Mouse (Mus musculus) hematopoietic stem cell, adult 5-6 weeks (primary cell): ENCODE data around the gene Uqcc1. TPM values are rescaled to one million over a fixed set of nuclear protein-coding genes. Genes with fewer than 3 reads are reported as not detected.
A peak's percentile ranks its signal among the peaks of the same experiment; 100 is the strongest.

ENCODE experiments used
- ATAC-seq, 2 experiments: fragments of 125-278 bp in 1 of 2; replicated peaks in 1 of 2; 2 replicates each; pipeline ENCODE4 v1.8.0; 2016 to 2017; ENCODE audit warnings: inconsistent platforms in 2 of 2, mild to moderate bottlenecking in 2 of 2, moderate number of reproducible peaks in 2 of 2, low read depth in 1 of 2, moderate TSS enrichment in 1 of 2; ENCODE audit not compliant: low FRiP score in 2 of 2, poor library complexity in 2 of 2, severe bottlenecking in 2 of 2, insufficient read depth in 1 of 2, low TSS enrichment in 1 of 2
- total RNA-seq: library from RNA; stranded (forward); fragments of 172-1452, 232-1000 nt; gene quantifications from 2 replicates; pipeline ENCODE4 v1.2.3, GENCODE M21; 2017

Gene Uqcc1
- 28.0 and 59.3 TPM in 2 replicates for total RNA-seq

DNA sequence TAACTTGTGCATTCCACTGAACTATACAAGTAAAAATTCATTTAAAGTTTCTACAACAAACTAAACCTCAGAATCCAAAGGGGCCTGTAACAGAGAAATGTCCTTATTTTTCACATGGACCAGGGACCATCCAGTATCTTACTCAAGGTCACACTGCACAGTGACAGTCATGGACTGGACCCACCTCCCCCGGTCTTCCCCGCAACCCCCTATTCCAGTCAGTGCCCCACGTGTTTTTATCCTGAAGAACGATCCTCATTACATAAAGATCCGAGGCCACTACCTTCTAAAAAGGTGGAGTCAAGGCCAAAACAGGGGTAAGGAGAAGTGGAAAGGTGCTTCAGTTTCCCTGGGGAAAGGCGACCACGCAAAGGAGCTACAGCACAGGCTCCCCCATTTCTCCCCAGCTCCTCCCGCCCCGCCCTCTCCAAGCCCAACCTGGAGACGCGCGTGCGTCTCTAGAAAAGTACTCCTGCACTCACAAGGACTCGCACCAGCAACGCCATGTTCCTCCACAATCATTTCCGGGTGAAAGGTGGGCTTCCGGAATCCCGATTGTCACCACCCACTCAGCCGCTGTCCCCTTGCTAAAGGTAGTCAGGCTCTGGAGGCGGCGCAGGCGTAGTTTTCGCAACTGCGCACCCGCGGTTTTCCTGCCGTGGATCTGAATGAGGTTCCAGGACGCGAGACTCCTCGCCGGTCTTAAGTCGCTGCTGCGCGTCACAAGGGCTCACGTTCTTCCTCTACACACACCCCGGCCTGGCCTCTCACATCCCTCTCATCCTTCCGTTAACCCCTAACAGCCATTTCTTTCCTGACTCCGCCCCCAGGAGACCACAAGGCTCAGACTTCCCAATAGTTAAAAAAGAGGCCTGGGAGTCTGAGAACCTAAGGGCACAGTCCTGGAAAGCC is at the start of gene Uqcc1:
Gene Uqcc1 (minus strand): TSS at position 780 of the 912 bp plus-strand sequence.
- peak; percentile 94 to 98 for ATAC-seq

- ATAC-seq, result peak; percentile 89 to 99
Measured at GRCm38 (mm10) chr2:155979328-155979991, 49.4 kb upstream of the Uqcc1 start.

DNA sequence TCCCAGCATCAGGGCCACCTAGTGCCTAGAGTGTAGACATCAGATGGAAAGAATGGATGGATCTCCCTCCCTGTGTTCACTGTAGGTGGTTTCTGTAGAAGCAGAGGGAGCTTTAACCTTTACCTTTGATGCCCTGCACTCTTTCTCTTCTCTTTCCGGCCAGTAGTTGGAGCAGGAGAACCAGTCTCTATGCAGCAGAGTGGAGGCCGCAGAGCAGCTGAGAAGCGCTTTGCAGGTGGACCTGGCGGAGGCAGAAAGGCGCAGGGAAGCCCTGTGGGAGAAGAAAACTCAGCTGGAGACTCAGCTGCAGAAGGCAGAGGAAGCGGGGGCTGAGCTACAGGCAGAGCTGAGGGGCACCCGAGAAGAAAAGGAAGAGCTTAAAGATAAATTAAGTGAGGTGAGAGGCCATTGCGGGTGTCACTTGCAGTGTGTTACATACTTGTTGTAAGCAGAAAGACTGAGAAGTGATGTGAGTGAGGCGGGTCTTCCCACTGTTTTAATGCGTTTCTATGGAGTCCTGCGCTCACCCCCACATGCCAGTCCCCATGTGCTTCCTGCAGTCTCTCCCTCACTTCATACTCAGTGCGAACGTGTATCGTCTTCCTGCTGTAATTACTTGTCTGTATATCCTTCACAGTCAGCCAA is 44.1 kb upstream of the Uqcc1 start:
- ATAC-seq, result no peak

- ATAC-seq, result no peak
Measured at GRCm38 (mm10) chr2:155973348-155973747, 43.2 kb upstream of the Uqcc1 start.

DNA sequence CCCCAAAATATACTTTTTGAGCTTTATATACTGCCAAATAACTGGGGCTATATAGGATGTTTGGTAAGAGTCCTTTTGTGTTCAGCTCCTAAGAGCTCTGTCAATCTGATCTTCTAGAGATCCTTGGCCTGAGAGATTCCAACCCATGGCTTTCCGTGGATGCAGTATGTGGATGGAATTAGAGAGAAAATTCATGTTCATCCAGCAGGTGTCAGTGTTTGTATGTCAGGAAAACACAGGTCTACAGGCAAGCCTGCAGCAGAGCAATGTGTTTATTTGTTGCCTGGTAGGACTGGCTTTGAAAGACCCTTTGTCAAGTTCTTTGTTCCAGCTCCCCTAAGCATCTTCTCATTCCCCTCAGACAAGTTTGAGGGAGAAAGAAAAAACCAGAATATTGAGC is 32.9 kb upstream of the Uqcc1 start:
- ATAC-seq, result 0 out of 4 replicates have a peak, but pooled peaks of 1 of the 2 experiments have one; percentile 12

GRCm38 (mm10) chr2:155961862-155962261 is 31.8 kb upstream of the Uqcc1 start:
- no peak for ATAC-seq

GRCm38 (mm10) chr2:155959981-155960380 is 29.9 kb upstream of the Uqcc1 start:
- no peak for ATAC-seq

DNA sequence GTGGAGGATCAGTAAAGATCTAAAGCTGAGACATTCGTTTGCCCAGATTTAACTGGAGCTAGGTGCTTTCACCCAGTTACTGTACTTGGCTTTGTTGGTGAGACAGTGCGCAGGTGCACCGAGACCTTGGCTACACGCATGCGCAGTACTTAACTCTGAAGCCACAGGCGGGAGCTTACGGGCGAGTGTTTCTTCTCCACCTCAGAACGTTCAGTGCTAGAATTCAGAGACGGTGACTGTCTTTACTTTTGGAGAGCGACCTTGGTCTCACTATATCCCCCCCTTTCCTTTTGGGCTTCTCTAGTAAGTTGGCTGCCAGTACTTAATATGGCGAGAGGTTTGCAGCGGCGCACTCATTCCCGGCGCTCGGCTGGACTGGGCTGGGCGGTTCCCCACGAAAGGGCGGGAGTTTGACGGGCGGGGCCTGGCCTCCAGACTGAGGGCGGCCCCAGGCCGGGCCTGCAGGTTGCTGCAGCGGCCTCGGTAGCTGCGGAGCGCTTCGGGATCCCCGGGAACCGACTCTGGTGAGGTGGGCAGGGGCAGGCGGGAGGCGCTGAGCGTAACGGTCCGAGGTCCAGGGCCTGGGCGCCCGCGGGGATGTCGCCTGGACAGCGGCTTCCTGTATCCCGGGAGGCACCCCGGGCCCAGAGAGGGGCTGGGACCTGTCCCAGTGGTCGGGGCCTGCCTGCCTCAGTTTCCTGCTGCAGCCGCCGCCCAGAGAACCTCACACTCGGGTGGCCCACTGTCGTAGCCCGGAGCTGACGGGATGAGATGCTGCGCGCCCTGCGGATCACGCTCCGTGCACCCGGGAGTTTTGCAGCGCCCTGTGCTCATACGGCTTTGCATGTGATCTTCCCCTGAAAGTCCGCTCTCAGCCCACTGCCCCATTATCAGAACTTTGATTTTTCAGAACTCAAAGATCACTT is 26.3 kb upstream of the Uqcc1 start, which contains the start of gene Cep250:
Gene Cep250 (plus strand): TSS at position 325 of the 926 bp plus-strand sequence.
- peak; percentile 92 to 97 for ATAC-seq

DNA sequence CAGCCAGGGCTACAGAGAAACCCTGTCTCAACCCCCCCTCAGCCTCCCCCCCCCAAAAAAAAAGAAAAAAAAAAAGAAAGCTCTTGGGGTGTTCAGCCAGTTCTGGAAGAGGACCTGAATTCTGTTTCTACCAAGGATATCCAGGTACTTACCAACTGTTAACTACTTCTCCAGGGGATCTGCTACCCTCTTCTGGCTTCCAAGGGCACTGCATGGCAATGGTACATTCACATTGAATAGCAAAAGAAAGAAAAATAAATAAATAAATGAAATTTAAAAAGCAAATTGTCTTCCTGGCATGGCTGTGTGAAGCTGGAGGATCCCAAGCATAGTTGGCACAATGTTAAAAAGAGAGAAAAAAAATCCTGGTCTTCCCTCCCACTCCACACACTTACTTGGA is 21.9 kb upstream of the Uqcc1 start:
- ATAC-seq, result 0 out of 4 replicates have a peak, but pooled peaks of 1 of the 2 experiments have one; percentile 46

GRCm38 (mm10) chr2:155949362-155949761 is 19.3 kb upstream of the Uqcc1 start:
- ATAC-seq, result no peak

DNA sequence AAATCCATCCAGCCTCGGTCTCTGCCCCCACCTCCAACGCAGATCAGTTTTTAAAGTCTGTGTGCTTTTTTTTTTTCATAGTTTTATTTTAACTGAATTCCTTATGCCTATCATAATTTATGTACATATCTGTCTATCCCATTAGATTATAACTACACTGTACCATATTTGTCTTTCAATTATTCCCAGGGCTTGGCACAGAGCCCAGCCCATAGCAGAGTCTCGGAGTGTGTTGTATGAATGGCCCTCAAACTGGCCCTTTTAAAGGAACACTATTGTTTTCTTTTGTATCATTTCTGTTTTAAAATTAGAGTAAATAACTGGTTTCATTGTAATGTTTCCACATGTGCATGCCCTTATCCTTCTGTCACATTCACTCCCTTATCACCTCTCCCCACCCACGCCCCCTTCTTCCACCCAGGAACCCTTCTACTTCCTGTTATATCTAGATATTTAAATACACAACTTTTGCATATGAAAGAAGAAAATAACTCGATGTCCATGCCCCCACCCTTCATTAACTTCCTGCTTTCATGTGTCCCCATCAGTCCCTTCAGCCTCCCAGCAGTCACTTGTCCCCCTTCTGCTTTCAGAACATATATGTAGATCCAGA is 17.4 kb upstream of the Uqcc1 start:
- ATAC-seq, result no peak

- no peak for ATAC-seq
Measured at GRCm38 (mm10) chr2:155946499-155946898, 16.4 kb upstream of the Uqcc1 start.

DNA sequence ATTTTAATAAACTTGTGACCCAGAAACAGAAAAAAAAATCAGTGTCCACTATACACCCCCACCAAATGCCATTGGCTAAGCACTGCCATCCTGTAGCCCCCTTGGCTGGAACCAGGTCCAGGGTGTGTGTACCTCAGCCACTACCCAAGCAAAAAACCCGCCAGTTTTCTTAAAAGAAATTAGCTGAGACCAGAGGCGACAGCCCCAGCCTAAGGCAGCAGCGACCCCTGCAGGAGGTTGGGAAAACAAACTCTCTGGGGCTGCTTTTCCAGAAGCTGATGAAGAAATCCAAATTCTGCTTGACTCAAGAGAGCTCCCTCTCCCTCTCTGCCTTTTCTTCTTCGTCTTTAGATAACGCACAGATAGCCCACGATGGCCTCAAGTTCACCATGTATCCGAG is 16.0 kb upstream of the Uqcc1 start:
- ATAC-seq, result peak; percentile 56 to 70; a peak in 3 of 4 replicates

- ATAC-seq, result no peak
Measured at GRCm38 (mm10) chr2:155945580-155945979, 15.5 kb upstream of the Uqcc1 start.

DNA sequence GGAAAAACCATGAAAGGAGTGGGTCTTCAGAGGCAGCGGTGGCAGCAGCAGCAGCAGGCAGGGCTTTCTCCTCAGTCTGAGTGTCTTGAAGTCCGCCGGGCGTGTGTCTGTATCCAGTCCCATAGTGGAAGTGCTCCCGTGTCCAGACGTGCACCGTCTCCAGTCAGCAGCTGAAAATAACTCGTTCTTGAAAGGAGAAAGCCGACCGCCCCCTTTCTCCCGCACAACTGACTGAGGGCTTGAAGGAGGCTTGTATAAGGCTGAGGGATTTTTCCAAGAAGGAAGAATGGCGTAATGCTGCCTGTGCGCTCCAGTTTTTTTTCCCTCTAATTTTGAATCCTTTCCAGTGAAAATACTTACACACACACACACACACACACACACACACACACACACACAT is 15.0 kb upstream of the Uqcc1 start, which contains the start of gene Gdf5:
Gene Gdf5 (minus strand): TSS at position 244 of the 400 bp plus-strand sequence.
- no peak for ATAC-seq

DNA sequence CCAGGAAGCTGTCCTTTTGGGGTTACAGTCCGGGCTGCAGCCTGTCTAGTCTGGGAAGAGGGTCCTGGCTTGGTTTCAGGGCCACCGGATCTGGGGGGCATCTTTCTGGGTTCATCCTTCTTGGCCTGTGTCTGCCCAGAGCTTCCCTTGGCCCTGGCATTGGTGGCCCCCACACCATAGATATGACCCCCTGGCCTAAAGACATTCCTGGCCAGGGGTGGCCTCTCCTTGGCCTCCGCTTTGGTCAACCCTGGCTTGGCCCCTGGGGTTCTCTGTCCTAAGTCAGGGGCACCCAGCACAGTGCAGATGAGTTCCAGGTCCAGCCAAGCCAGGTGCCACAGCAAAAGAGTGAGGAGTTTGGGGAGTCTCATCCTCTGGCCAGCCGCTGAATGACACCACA is 14.6 kb upstream of the Uqcc1 start:
- no peak for ATAC-seq
